Mouse (Mus musculus): Measurements from ENCODE around the gene 2510002D24Rik.

The 2510002D24Rik gene

DNA sequence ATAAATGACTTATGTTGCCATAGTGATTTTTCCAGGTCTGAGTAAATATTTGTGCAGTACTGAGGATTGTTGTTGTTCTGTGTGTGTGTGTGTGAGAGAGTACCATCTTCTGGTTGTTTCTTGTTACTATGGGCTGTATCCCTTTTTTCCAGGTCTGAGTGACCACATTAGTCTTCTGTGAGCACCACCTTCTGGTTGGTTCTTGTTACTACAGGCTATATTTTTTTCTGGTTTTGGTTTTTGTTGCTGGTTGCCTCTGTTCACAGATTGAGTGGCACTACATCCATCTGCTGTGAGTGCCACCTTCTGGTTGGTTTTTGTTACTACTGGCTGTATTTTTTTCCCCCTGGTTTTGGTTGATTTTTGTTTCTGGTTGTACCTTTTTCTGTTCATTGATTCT lies 22.2 kb downstream of the 2510002D24Rik start:
- no peak for DNase-seq

GRCm38 (mm10) chr16:18860186-18860585 lies 23.8 kb downstream of the 2510002D24Rik start:
- no peak for DNase-seq

- peak; percentile 5 for DNase-seq
Measured at GRCm38 (mm10) chr16:18870495-18870894, 34.1 kb downstream of the 2510002D24Rik start.

DNA sequence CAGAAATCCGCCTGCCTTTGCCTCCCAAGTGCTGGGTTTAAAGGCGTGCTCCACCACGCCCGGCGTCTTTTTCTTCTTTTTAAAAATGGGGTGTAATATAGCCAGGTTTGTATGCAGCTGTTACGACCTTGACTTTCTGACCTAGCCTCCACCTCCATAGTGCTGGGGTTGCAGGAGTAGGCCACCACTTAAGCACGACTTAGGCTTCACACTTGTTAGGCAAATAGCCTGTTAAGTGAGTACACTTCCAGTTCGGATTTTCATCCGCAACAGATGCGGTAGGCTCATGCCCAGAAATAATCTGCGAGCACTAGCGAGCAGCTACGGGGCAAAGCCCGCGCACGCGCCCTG lies 39.7 kb downstream of the 2510002D24Rik start:
- DNase-seq, result no peak

DNA sequence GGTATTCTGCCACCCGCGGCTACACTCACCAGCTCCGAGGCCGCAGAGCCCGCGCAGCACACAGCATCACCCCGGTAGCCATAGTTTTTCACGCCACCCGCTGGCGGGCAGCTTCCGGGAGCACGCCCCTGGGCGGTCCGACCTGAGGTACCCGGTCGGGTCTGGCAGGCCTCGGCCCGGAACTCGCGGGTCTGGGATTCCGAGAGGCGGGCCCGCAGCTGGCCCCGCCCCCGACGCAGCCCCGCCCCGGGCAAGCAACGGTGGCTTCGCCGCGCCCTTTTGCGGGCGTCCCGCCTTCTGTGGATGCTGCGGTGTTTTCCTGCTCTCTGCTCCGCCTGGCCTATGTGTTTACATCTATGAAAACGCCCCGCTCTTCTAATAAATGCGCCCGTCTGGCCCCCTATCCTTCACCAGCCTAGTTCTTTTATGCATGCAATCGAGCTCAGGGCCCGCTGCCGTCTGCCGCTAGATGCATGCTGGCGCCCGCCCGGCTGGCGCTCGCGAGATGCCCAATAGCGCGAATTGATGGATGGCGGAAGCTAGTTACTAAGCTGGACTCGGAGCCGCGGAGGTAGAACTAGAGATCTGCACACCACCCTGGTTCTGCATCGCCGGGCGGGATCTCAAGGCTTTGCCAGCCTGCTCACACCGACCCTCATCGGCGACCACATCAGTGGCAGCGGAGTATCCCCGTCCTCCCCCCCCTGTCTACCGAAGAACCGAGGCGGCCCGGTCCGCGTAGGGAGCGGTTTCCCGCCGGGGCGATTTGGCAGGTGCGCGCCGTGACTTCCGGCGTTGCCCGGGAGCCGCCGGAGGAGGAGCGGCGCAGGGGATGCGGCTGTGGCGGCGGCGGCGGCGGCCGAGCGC lies 40.3 kb downstream of the 2510002D24Rik start, which contains the start of the genes Mrpl40 and Hira:
Mrpl40 (minus strand) TSS at position 421 of the 867 bp plus-strand sequence.
Hira (plus strand) TSS at position 596 of the 867 bp plus-strand sequence.
- peak; percentile 98 for DNase-seq

GRCm38 (mm10) chr16:18877386-18878090 lies 41.2 kb downstream of the 2510002D24Rik start:
- DNase-seq, result peak; percentile 64

DNA sequence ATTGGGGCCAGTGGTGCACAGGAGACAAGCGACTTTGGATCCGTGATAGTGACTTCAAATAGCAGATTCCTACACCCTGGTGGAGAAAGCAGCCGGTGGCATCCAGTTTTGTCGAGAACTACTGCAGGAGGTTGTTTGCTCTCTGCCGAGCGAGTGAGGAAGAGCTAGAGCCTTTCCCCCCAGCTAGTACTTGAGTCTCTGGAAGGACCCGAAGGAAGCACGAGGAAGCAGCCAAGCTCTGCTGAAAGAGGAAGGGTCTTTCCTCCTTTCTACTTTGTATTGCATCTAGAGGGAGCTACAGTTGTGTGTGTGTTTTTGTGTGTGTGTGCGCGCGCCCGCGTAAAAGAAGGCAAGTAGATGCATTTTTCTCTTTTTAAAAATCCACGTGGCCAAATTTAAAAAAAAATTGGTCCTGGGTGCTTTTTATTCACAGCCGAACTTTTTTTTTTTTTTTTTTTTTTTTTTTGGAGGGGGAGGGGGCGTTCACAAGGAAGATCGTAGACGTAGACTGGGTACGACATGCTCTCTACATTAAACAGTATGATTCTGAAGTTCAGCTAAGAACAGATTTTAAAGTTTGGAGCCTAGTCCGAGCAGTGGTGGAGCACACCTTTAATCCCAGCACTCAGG lies 41.8 kb downstream of the 2510002D24Rik start:
- DNase-seq, result no peak

DNA sequence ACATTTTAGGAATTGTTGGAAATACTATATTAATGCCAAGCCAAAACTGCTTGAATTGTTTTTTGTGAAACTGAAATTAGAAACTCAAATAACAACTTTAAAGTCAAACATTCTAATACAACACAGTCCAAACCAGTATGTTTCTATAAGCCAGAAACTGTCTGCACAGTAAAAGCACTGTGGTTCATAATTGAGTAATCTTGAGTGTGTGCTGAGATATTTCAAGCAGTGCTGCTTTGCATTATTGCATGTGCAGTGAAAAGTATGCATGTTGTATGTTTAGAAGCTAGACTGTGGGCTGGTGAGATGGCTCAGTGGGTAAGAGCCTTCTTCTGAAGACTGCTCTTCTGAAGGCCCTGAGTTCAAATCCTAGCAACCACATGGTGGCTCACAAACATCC lies 47.7 kb downstream of the 2510002D24Rik start:
- DNase-seq, result no peak
